Mouse (Mus musculus): ENCODE data around the gene Gm6710. TPM values are rescaled to one million over a fixed set of nuclear protein-coding genes. Genes with fewer than 3 reads are reported as not detected.
"Not testable (repeated sequence)": the region's sequence is repeated elsewhere in the genome, so short reads cannot be mapped to it uniquely, and the experiment has no call there.

Gene Gm6710
- polyA plus RNA-seq (2012), result not detected in 2 replicates

DNA sequence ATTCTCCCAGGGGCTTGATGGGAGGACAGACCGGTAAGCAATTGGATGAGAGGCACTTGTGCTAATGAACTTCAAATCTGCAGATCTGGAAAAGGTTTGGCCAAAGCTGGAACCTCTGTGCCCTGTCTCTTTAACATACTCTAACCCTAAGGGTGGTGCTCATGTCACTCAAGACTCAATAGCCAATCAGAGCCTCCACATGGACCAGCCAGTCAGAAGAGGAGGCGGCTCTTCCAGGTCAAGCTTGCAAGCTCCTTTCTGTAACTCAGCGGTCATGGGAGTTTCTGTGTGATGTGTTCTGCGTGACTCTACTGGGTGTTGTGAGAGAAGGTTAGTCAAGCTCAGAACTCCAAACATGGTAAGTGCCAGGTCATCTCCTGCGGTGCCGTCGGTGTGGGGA lies at the start of gene Gm6710:
Gene Gm6710 (plus strand): TSS at position 196 of the 400 bp plus-strand sequence.
- H3K27me3 ChIP-seq (ENCODE audit: control insufficient read depth), result not testable (repeated sequence)

More for the DNA sequence above, at the start of gene Gm6710:
- H3K4me3 ChIP-seq (replicated peaks); H3K9me3 ChIP-seq (ENCODE audit: control insufficient read depth, low read length); H3K4me1 ChIP-seq (ENCODE audit: control insufficient read depth); H3K36me3 ChIP-seq (ENCODE audit: control insufficient read depth): not testable (repeated sequence)

Other genes starting within 250 kb of the Gm6710 start
- gene Gm11007, start 225.2 kb upstream of the Gm6710 start, polyA plus RNA-seq (2012), result not detected in 2 replicates
- gene Zfp969, start 165.6 kb upstream of the Gm6710 start, polyA plus RNA-seq (2012), result not detected in 2 replicates
- not detected in 2 replicates for gene Gm2007, start 127.7 kb upstream of the Gm6710 start, polyA plus RNA-seq (2012)
- not detected in 2 replicates for gene Gm14288, start 68.1 kb upstream of the Gm6710 start, polyA plus RNA-seq (2012)
- gene Zfp966, start 61.9 kb downstream of the Gm6710 start, polyA plus RNA-seq (2012), result not detected in 2 replicates
- not detected in 2 replicates for gene Gm2026, start 96.1 kb downstream of the Gm6710 start, polyA plus RNA-seq (2012)